Mouse (Mus musculus) left cerebral cortex, postnatal 4 days (tissue): ENCODE measurements around the gene Ssxb9. TPM values are rescaled to one million over a fixed set of nuclear protein-coding genes. Genes with fewer than 3 reads are reported as not detected.
"Not testable (repeated sequence)": the region's sequence is repeated elsewhere in the genome, so short reads cannot be mapped to it uniquely, and the experiment has no call there.

Source experiments
- DNase-seq: peaks from one replicate; pipeline ENCODE4 v3.0.0-alpha.2; 2022
- intact Hi-C: fragments of 180-260 bp; cut with DNase I; formaldehyde crosslinking; loops from one replicate; pipeline ENCODE4 v1.15.1; 2025
- total RNA-seq, 2 experiments: library from RNA; stranded (reverse); gene quantifications; 2 replicates each; pipeline ENCODE4 v1.2.3; 2021

The Ssxb9 gene
- not detected for total RNA-seq

- intact Hi-C loops: not testable (repeated sequence)
Measured at GRCm38 (mm10) chrX:8366678-8367077, at the start of gene Ssxb9. Gene Ssxb9, plus strand, starts transcription at chrX:8366978.

GRCm38 (mm10) chrX:8327124-8327523 is 39.7 kb upstream of the Ssxb9 start, which contains the start of gene Ssxb10:
Gene Ssxb10, plus strand, starts transcription at chrX:8327424.
- intact Hi-C loops: no loop called here

More at GRCm38 (mm10) chrX:8366678-8367077, at the start of gene Ssxb9:
- not testable (repeated sequence) for DNase-seq

GRCm38 (mm10) chrX:8413005-8413404 is 46.2 kb downstream of the Ssxb9 start, which contains the start of gene Ssxb1:
Gene Ssxb1, plus strand, starts transcription at chrX:8413305.
- intact Hi-C loops, DNase-seq: not testable (repeated sequence)

More at GRCm38 (mm10) chrX:8327124-8327523, 39.7 kb upstream of the Ssxb9 start, which contains the start of gene Ssxb10:
- no peak for DNase-seq

Other genes with a start within 250 kb of the Ssxb9 start
- 100 to 1,000 TPM; 214 to 224 TPM for gene Wdr13, start 234.1 kb upstream of the Ssxb9 start, total RNA-seq
- 100 to 1,000 TPM; 346 to 406 TPM for gene Rbm3, start 221.1 kb upstream of the Ssxb9 start, total RNA-seq
- 10 to 100 TPM; 18.1 to 19.9 TPM for gene Tbc1d25, start 190.8 kb upstream of the Ssxb9 start, total RNA-seq
- 10 to 100 TPM; 19.9 to 25.5 TPM for gene Ebp, start 173.5 kb upstream of the Ssxb9 start, total RNA-seq
- gene Porcn, start 160.5 kb upstream of the Ssxb9 start, total RNA-seq: 10 to 100 TPM; 43.4 to 49.5 TPM
- gene Ftsj1, start 114.6 kb upstream of the Ssxb9 start, total RNA-seq: 10 to 100 TPM; 25.9 to 28.9 TPM
- gene Slc38a5, start 95.8 kb upstream of the Ssxb9 start, total RNA-seq: 10 to 100 TPM; 31.4 to 34.9 TPM
- not detected for gene Ssxb10, start 39.6 kb upstream of the Ssxb9 start, total RNA-seq
- gene Ssxb1, start 46.3 kb downstream of the Ssxb9 start, total RNA-seq: not detected
- gene Ssxb2, start 94.7 kb downstream of the Ssxb9 start, total RNA-seq: not detected
- not detected for gene Gm14459, start 158.0 kb downstream of the Ssxb9 start, total RNA-seq
- gene Ssxb6, start 181.3 kb downstream of the Ssxb9 start, total RNA-seq: not detected
- gene Ssxb3, start 224.8 kb downstream of the Ssxb9 start, total RNA-seq: not detected